Mouse (Mus musculus) right cerebral cortex, postnatal 14 days (tissue): ENCODE data around the gene Ppp1r14a.

ENCODE experiments used
- DNase-seq: peaks from one replicate; pipeline ENCODE4 v3.0.0; 2022

The Ppp1r14a gene

GRCm38 (mm10) chr7:29335841-29336671, 46.9 kb downstream of the Ppp1r14a start:
- no peak for DNase-seq

- no peak for DNase-seq
Observed at GRCm38 (mm10) chr7:29336795-29337319, 47.7 kb downstream of the Ppp1r14a start.

GRCm38 (mm10) chr7:29337766-29338165, 48.7 kb downstream of the Ppp1r14a start:
- DNase-seq: no peak

- DNase-seq: no peak
Observed at GRCm38 (mm10) chr7:29338351-29338919, 49.3 kb downstream of the Ppp1r14a start.

- DNase-seq: no peak
Observed at GRCm38 (mm10) chr7:29338984-29339679, 50.0 kb downstream of the Ppp1r14a start.

GRCm38 (mm10) chr7:29340247-29340646, 51.1 kb downstream of the Ppp1r14a start:
- DNase-seq: no peak

- no peak for DNase-seq
Observed at GRCm38 (mm10) chr7:29340838-29341237, 51.7 kb downstream of the Ppp1r14a start.

- DNase-seq: peak; percentile 45
Observed at GRCm38 (mm10) chr7:29341722-29342121, 52.6 kb downstream of the Ppp1r14a start.

GRCm38 (mm10) chr7:29342489-29343092, 53.5 kb downstream of the Ppp1r14a start:
- DNase-seq: no peak
